23 mouse cellular contexts compared by ENCODE assay signal in genomic region chr8:124173688-124174087, GRCm38 (mm10). TPM values are rescaled to one million over a fixed set of nuclear protein-coding genes. Genes with fewer than 3 reads are reported as not detected.
DNase-seq lines count a peak whose midpoint lies in the region; ATAC-seq and TF ChIP-seq lines count a peak whose summit lies in the region.
"Had no signal": no experiment of that assay in that cellular context is flagged by ENCODE, and none has a peak within 500 bp of the region (broad histone marks: within the 10 kb centered on the region; RNA-seq: fewer than 3 reads in every experiment).

No protein-coding gene starts in this region.

- H3K4me3 ChIP-seq in forebrain, postnatal 0 days (ENCODE audit: low read depth, low read length): no peak overlapping the region
- no peak overlapping the region for H3K4me3 ChIP-seq in forebrain, embryonic 15.5 days
- no peak overlapping the region for H3K4me3 ChIP-seq in midbrain, postnatal 0 days (ENCODE audit: low read depth, low read length)
- no peak overlapping the region for H3K4me3 ChIP-seq in midbrain, embryonic 11.5 days (ENCODE audit: low read depth, low read length)
- H3K4me3 ChIP-seq in neural tube, embryonic 15.5 days (replicated peaks): no peak overlapping the region
- H3K4me3 ChIP-seq: heart, embryonic 13.5 days; layer of hippocampus, adult 2 months; limb, embryonic 15.5 days; liver, embryonic 15.5 days; myocyte had no signal

- H3K9me3 ChIP-seq in forebrain, postnatal 0 days (ENCODE audit: low read length): no peaks in the 10 kb centered on the region
- no peaks in the 10 kb centered on the region for H3K9me3 ChIP-seq in forebrain, embryonic 15.5 days
- H3K9me3 ChIP-seq in midbrain, postnatal 0 days (ENCODE audit: low read length): no peaks in the 10 kb centered on the region
- H3K9me3 ChIP-seq in midbrain, embryonic 11.5 days (ENCODE audit: control insufficient read depth, low read length): no peaks in the 10 kb centered on the region
- no peaks in the 10 kb centered on the region for H3K9me3 ChIP-seq in neural tube, embryonic 15.5 days (replicated peaks)
- H3K9me3 ChIP-seq: limb, embryonic 15.5 days; liver, embryonic 15.5 days had no signal

- H3K27me3 ChIP-seq in forebrain, postnatal 0 days (ENCODE audit: insufficient read depth, low read length): no peaks in the 10 kb centered on the region
- no peaks in the 10 kb centered on the region for H3K27me3 ChIP-seq in forebrain, embryonic 15.5 days
- H3K27me3 ChIP-seq in midbrain, postnatal 0 days (ENCODE audit: insufficient read depth, low read length): no peaks in the 10 kb centered on the region
- no peaks in the 10 kb centered on the region for H3K27me3 ChIP-seq in midbrain, embryonic 11.5 days (ENCODE audit: control insufficient read depth, insufficient read depth, low read length)
- no peaks in the 10 kb centered on the region for H3K27me3 ChIP-seq in neural tube, embryonic 15.5 days (replicated peaks)
- H3K27me3 ChIP-seq: limb, embryonic 15.5 days; liver, embryonic 15.5 days; Patski had no signal

- H3K36me3 ChIP-seq in forebrain, postnatal 0 days (ENCODE audit: insufficient read depth): no peaks in the 10 kb centered on the region
- H3K36me3 ChIP-seq in forebrain, embryonic 15.5 days: no peaks in the 10 kb centered on the region
- no peaks in the 10 kb centered on the region for H3K36me3 ChIP-seq in midbrain, postnatal 0 days (ENCODE audit: insufficient read depth, low read length)
- H3K36me3 ChIP-seq in midbrain, embryonic 11.5 days (ENCODE audit: control insufficient read depth, insufficient read depth, low read length): no peaks in the 10 kb centered on the region
- H3K36me3 ChIP-seq in neural tube, embryonic 15.5 days: no peaks in the 10 kb centered on the region
- H3K36me3 ChIP-seq: heart, embryonic 13.5 days; limb, embryonic 15.5 days; liver, embryonic 15.5 days had no signal

- WGBS in forebrain, postnatal 0 days: 60% methylated on average over 4 of the region's 4 CpGs
- WGBS in forebrain, embryonic 15.5 days: 75% methylated on average over 4 of the region's 4 CpGs
- WGBS in midbrain, postnatal 0 days: 60% methylated on average over 4 of the region's 4 CpGs
- WGBS in midbrain, embryonic 11.5 days: 84% methylated on average over 4 of the region's 4 CpGs
- WGBS in neural tube, embryonic 15.5 days: 73% methylated on average over 4 of the region's 4 CpGs

- DNase-seq in forebrain, postnatal 0 days: no peak
- DNase-seq in midbrain, postnatal 0 days (ENCODE audit: low spot score): peak; percentile 51
- DNase-seq in midbrain, embryonic 11.5 days (ENCODE audit: low spot score, missing footprints): no peak
- peak; percentile 35 for DNase-seq in thymus, postnatal 25 days
- no peak for DNase-seq in right cerebral cortex, postnatal 4 days
- no peak for DNase-seq in urinary bladder, postnatal 4 days (ENCODE audit: low spot score in 2 of 2)
- DNase-seq: cerebellum, adult 18-20 months; gastrocnemius, postnatal 10 days; heart, adult 11 months; kidney, adult 11 months; kidney, postnatal 10 days; layer of hippocampus, postnatal 36 days; midbrain, embryonic 14.5 days; right cerebral cortex, adult 18-20 months had no signal

- peak; percentile 8; the same call in 1 of the 2 replicates for TF ChIP-seq CTCF in forebrain, postnatal 0 days (IDR thresholded peaks at IDR 0.05; ENCODE audit: low read depth)
- TF ChIP-seq CTCF in midbrain, postnatal 0 days (IDR thresholded peaks at IDR 0.05): no peak; the same call in 1 of the 2 replicates

- H3K27ac ChIP-seq in forebrain, postnatal 0 days (ENCODE audit: low read depth, low read length): no peak overlapping the region
- H3K27ac ChIP-seq in forebrain, embryonic 15.5 days (replicated peaks): no peak overlapping the region
- H3K27ac ChIP-seq in midbrain, postnatal 0 days (ENCODE audit: low read depth, low read length): no peak overlapping the region
- H3K27ac ChIP-seq in midbrain, embryonic 11.5 days (ENCODE audit: low read depth, low read length): no peak overlapping the region
- 0 out of 2 replicates have a peak overlapping the region, but pooled peaks have one; percentile 23 for H3K27ac ChIP-seq in neural tube, embryonic 15.5 days (replicated peaks)
- H3K27ac ChIP-seq: heart, embryonic 13.5 days; layer of hippocampus, adult 2 months; limb, embryonic 15.5 days; liver, embryonic 15.5 days had no signal

- H3K4me2 ChIP-seq in forebrain, postnatal 0 days (ENCODE audit: low read depth): no peak overlapping the region
- no peak overlapping the region for H3K4me2 ChIP-seq in forebrain, embryonic 15.5 days (replicated peaks)
- H3K4me2 ChIP-seq in midbrain, postnatal 0 days (ENCODE audit: low read depth, low read length, poor library complexity, severe bottlenecking): no peak overlapping the region
- no peak overlapping the region for H3K4me2 ChIP-seq in midbrain, embryonic 11.5 days
- no peak overlapping the region for H3K4me2 ChIP-seq in neural tube, embryonic 15.5 days
- H3K4me2 ChIP-seq: heart, embryonic 13.5 days; limb, embryonic 15.5 days; liver, embryonic 15.5 days had no signal

- H3K4me1 ChIP-seq in forebrain, postnatal 0 days (ENCODE audit: insufficient read depth): peaks cover 23% of the 10 kb centered on the region
- H3K4me1 ChIP-seq in forebrain, embryonic 15.5 days: peaks cover 55% of the 10 kb centered on the region
- peaks cover 12% of the 10 kb centered on the region; the same call in 1 of the 2 replicates for H3K4me1 ChIP-seq in midbrain, postnatal 0 days (ENCODE audit: insufficient read depth, low read length)
- H3K4me1 ChIP-seq in midbrain, embryonic 11.5 days (ENCODE audit: control insufficient read depth, insufficient read depth, low read length): no peaks in the 10 kb centered on the region; the same call in 1 of the 2 replicates
- H3K4me1 ChIP-seq in neural tube, embryonic 15.5 days: peaks cover 41% of the 10 kb centered on the region
- H3K4me1 ChIP-seq: liver, embryonic 15.5 days had no signal

- H3K9ac ChIP-seq in forebrain, postnatal 0 days: no peak overlapping the region
- no peak overlapping the region for H3K9ac ChIP-seq in forebrain, embryonic 15.5 days (replicated peaks)
- no peak overlapping the region for H3K9ac ChIP-seq in midbrain, postnatal 0 days (replicated peaks; ENCODE audit: low read length, poor library complexity, severe bottlenecking)
- no peak overlapping the region for H3K9ac ChIP-seq in midbrain, embryonic 11.5 days (ENCODE audit: low read length)
- no peak overlapping the region for H3K9ac ChIP-seq in neural tube, embryonic 15.5 days (replicated peaks)
- H3K9ac ChIP-seq: heart, embryonic 13.5 days; limb, embryonic 15.5 days; liver, embryonic 15.5 days had no signal

- ATAC-seq in forebrain, postnatal 0 days: peak; percentile 54
- ATAC-seq in forebrain, embryonic 15.5 days (replicated peaks): no peak
- ATAC-seq in midbrain, postnatal 0 days (ENCODE audit: low FRiP score): no peak
- no peak for ATAC-seq in midbrain, embryonic 11.5 days (ENCODE audit: low FRiP score)
- ATAC-seq in neural tube, embryonic 15.5 days (ENCODE audit: low FRiP score): no peak; the same call in 1 of the 2 replicates
- ATAC-seq: CD4-positive, CD25-positive, alpha-beta regulatory T cell, adult 4 months; Patski had no signal

RNA-seq across cellular contexts. Expression of gene Galnt2, which starts 57.5 kb away (rescaled TPM):
- total RNA-seq in forebrain, postnatal 0 days (2014; rRNA removed): 55.4 and 55.5 TPM in 2 replicates
- polyA plus RNA-seq in forebrain, postnatal 0 days (2015; fragmentation: Nextera tagmentation; extraction: Ambion mirVana): 58.2 and 63.1 TPM in 2 replicates
- polyA plus RNA-seq in forebrain, embryonic 15.5 days (2015; fragmentation: Nextera tagmentation; extraction: Ambion mirVana): 54.2 and 56.3 TPM in 2 replicates
- 51.3 and 80.9 TPM in 2 replicates for total RNA-seq in midbrain, postnatal 0 days (2014; rRNA removed)
- 65.4 and 66.4 TPM in 2 replicates for polyA plus RNA-seq in midbrain, postnatal 0 days (2015; fragmentation: Nextera tagmentation; extraction: Ambion mirVana)
- polyA plus RNA-seq in midbrain, embryonic 11.5 days (2014; fragmentation: Nextera tagmentation; extraction: Ambion mirVana): 66.9 and 76.6 TPM in 2 replicates
- polyA plus RNA-seq in neural tube, embryonic 15.5 days (2015; fragmentation: Nextera tagmentation; extraction: Ambion mirVana): 59.7 and 62.7 TPM in 2 replicates

Comparison
In these comparisons a context has a peak if more than half of its experiments do, and no peak if none do; other contexts are left out.
1. DNase-seq: peak in midbrain, postnatal 0 days (single experiment) and thymus, postnatal 25 days (single experiment); none in forebrain, postnatal 0 days (single experiment), midbrain, embryonic 11.5 days (single experiment), right cerebral cortex, postnatal 4 days (single experiment) and urinary bladder, postnatal 4 days (0 of 2).